Mouse (Mus musculus): ENCODE data around the gene Lrrc39. TPM values are rescaled to one million over a fixed set of nuclear protein-coding genes. Genes with fewer than 3 reads are reported as not detected.

Gene Lrrc39
- polyA plus RNA-seq (2012; rRNA removed; ENCODE audit: low replicate concordance): 0.08 and 0.12 TPM in 2 replicates

GRCm38 (mm10) chr3:116562408-116563094 is at the start of gene Lrrc39:
Gene Lrrc39 (plus strand): TSS chr3:116562973.

GRCm38 (mm10) chr3:116594728-116595602 is 32.2 kb downstream of the Lrrc39 start, which contains the start of gene Sass6:
Gene Sass6 (plus strand): TSS chr3:116594982.

GRCm38 (mm10) chr3:116614295-116614892 is 51.6 kb downstream of the Lrrc39 start, which contains the start of gene Trmt13:
Gene Trmt13 (minus strand): TSS chr3:116614587.

Other genes with a start within 250 kb of the Lrrc39 start
- 12.9 and 14.7 TPM in 2 replicates for gene Cdc14a, start 138.9 kb upstream of the Lrrc39 start, polyA plus RNA-seq (2012; rRNA removed; ENCODE audit: low replicate concordance)
- gene Rtca, start 54.8 kb upstream of the Lrrc39 start, polyA plus RNA-seq (2012; rRNA removed; ENCODE audit: low replicate concordance): 26.3 and 38.5 TPM in 2 replicates
- gene Dbt, start 49.9 kb upstream of the Lrrc39 start, polyA plus RNA-seq (2012; rRNA removed; ENCODE audit: low replicate concordance): 0.82 and 5.3 TPM in 2 replicates
- gene Sass6, start 32.0 kb downstream of the Lrrc39 start, polyA plus RNA-seq (2012; rRNA removed; ENCODE audit: low replicate concordance): 0.15 and 0.93 TPM in 2 replicates
- 0.31 and 1.2 TPM in 2 replicates for gene Trmt13, start 51.6 kb downstream of the Lrrc39 start, polyA plus RNA-seq (2012; rRNA removed; ENCODE audit: low replicate concordance)
- gene Mfsd14a, start 99.7 kb downstream of the Lrrc39 start, polyA plus RNA-seq (2012; rRNA removed; ENCODE audit: low replicate concordance): 2.8 and 5.8 TPM in 2 replicates
- gene Gm43191, start 118.3 kb downstream of the Lrrc39 start, polyA plus RNA-seq (2012; rRNA removed; ENCODE audit: low replicate concordance): not detected in 2 replicates
- gene Slc35a3, start 149.9 kb downstream of the Lrrc39 start, polyA plus RNA-seq (2012; rRNA removed; ENCODE audit: low replicate concordance): 15.6 and 18.4 TPM in 2 replicates
- 1.4 and 1.7 TPM in 2 replicates for gene Agl, start 245.2 kb downstream of the Lrrc39 start, polyA plus RNA-seq (2012; rRNA removed; ENCODE audit: low replicate concordance)

Measured in duodenum, adult 2 months (tissue).